Mouse (Mus musculus) small intestine, adult 2 months (tissue): ENCODE data around the gene Gm9817. TPM values are rescaled to one million over a fixed set of nuclear protein-coding genes. Genes with fewer than 3 reads are reported as not detected.

Source experiments
- H3K27ac ChIP-seq: fragments of 200-500 bp; 2 replicates; pipeline ENCODE4 v1.5.1; 2012; ENCODE audit warnings: low read depth, low read length, control low read depth, inconsistent platforms; ENCODE audit not compliant: insufficient read depth
- H3K27me3 ChIP-seq: fragments of 200-500 bp; 2 replicates; pipeline ENCODE4 v1.6.1; 2012; ENCODE audit warnings: mild to moderate bottlenecking, moderate library complexity, low read length, inconsistent platforms; ENCODE audit not compliant: control insufficient read depth, insufficient read depth
- H3K36me3 ChIP-seq: fragments of 200-500 bp; 2 replicates; pipeline ENCODE4 v1.6.1; 2012; ENCODE audit warnings: mild to moderate bottlenecking, low read length, control low read depth, inconsistent platforms; ENCODE audit not compliant: control insufficient read depth, insufficient read depth
- H3K4me1 ChIP-seq: fragments of 200-500 bp; 2 replicates; pipeline ENCODE4 v1.6.1; 2012; ENCODE audit warnings: low read length, inconsistent platforms, mixed read lengths; ENCODE audit not compliant: control insufficient read depth, insufficient read depth, insufficient read length
- H3K4me3 ChIP-seq: fragments of 200-500 bp; 2 replicates; pipeline ENCODE4 v1.5.1; 2012; ENCODE audit warnings: low read depth, mild to moderate bottlenecking, control low read depth, inconsistent platforms, low read length, moderate library complexity
- CTCF ChIP-seq: fragments of 200-500 bp; IDR thresholded peaks from 2 replicates; pipeline ENCODE4 v1.5.1; 2012; ENCODE audit warnings: low read depth, mild to moderate bottlenecking, control low read depth, inconsistent platforms, low read length, moderate library complexity, mixed read lengths; ENCODE audit not compliant: insufficient replicate concordance, insufficient read length; ENCODE audit errors: extremely low read depth
- POLR2A ChIP-seq: fragments of 200-500 bp; IDR thresholded peaks from 2 replicates; pipeline ENCODE4 v1.6.1; 2012; ENCODE audit warnings: low read depth, mild to moderate bottlenecking, control low read depth, inconsistent platforms, low read length, moderate library complexity
- WGBS: fragments of 180-500 bp; shearing (Covaris S2); methylation state at CpG from one replicate; pipeline ENCODE4 v1.1.7; 2018; 5-methylcytosine and 5-hydroxymethylcytosine counted together
- polyA plus RNA-seq: library from polyadenylated mRNA; depleted of rRNA; stranded (reverse); fragments of >200 nt; gene quantifications from 2 replicates; pipeline ENCODE4 v1.2.3, GENCODE M21; 2012; rRNA removed

Gene Gm9817
- polyA plus RNA-seq, 1 experiment, result 0.06 TPM

- H3K36me3 ChIP-seq, result no peaks in the 10 kb centered on the region
- H3K4me3 ChIP-seq, result no peak overlapping the region
- no peaks in the 10 kb centered on the region for H3K4me1 ChIP-seq
- H3K27me3 ChIP-seq, result no peaks in the 10 kb centered on the region
- TF ChIP-seq CTCF (no peak), POLR2A (no peak)
- no peak overlapping the region for H3K27ac ChIP-seq
- 70% methylated on average over 3 of the region's 3 CpGs for WGBS
Measured at GRCm38 (mm10) chr13:45118822-45119221, 40.3 kb downstream of the Gm9817 start.

Other genes starting within 250 kb of the Gm9817 start
- gene Dtnbp1, start 76.5 kb upstream of the Gm9817 start, polyA plus RNA-seq, result 14.3 and 31.7 TPM in 2 replicates